Mouse (Mus musculus): ENCODE measurements around the gene Ascc1.

DNA sequence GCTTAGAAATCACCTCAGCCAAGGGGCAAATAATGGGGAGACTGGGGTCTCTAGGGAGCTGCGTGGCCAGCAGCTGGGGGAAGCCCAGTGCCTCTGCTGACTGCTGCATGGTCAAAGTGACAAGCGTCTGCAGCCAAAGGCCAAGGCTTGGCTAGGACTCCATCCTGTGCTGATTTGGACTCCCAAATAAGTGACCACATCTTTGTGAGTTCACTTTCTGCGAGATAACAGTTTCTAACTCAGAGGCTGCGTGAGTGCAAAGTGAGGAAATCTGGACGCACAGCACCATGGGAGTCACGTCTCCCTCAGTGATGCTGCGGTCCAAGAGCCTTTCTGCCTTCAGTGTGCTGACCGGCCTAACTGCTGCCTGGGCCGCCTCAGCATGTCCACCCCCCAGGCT lies 125.7 kb downstream of the Ascc1 start:
- no peak for TF ChIP-seq CTCF (IDR thresholded peaks at IDR 0.05; ENCODE audit: low read depth)
- TF ChIP-seq EP300 (IDR thresholded peaks at IDR 0.05; ENCODE audit: low read depth): no peak

Measured in liver, postnatal 0 days (tissue).